Mouse (Mus musculus) G1E (cell line): ENCODE results near the gene 1700012A03Rik.

Source experiments
- CTCF ChIP-seq: IDR thresholded peaks from 2 replicates; pipeline ENCODE4 v1.5.1; 2012; ENCODE audit warnings: low read depth, low read length, inconsistent platforms, mixed read lengths
- GATA1 ChIP-seq: IDR thresholded peaks from 2 replicates; pipeline ENCODE4 v1.6.1; 2012; ENCODE audit warnings: borderline replicate concordance, low read length, inconsistent platforms, mixed read lengths
- GATA2 ChIP-seq: IDR thresholded peaks from 2 replicates; pipeline ENCODE4 v1.6.1; 2012; ENCODE audit warnings: low read depth, low read length, inconsistent platforms, borderline replicate concordance
- POLR2AphosphoS5 ChIP-seq: IDR thresholded peaks from 2 replicates; pipeline ENCODE4 v1.6.1; 2012; ENCODE audit warnings: low read depth, low read length, inconsistent platforms; ENCODE audit not compliant: insufficient replicate concordance

DNA sequence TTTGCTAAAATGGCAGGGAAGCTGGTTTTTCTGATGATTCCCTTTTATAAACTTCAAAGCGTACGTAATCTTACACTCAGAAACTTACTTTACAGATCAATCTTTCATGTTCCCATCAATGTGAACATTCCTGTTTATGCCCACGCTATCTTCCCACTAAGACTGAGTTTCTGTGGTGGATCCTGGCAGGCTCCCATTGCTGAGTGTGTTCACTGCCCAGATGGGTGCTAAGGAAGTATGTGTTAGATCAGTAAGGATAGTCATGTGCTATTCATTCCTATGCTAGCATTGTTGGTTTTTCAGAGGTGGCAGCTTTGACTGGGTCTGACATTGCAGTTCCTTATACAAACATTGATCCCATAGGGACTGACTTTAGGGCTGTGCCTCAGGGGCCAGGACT, 42.7 kb upstream of the 1700012A03Rik start:
- TF ChIP-seq GATA1 (no peak), CTCF (no peak), GATA2 (no peak), POLR2AphosphoS5 (no peak)
